Mouse (Mus musculus) c-Kit-positive CD71-positive TER-119-negative erythroid progenitor cells, embryonic 14.5 days (primary cell): ENCODE data around the gene Gm5737.

Experiments
- DNase-seq: peaks from one replicate; pipeline ENCODE4 v3.0.0-alpha.2; 2013; ENCODE audit warnings: low read depth

Gene Gm5737

DNA sequence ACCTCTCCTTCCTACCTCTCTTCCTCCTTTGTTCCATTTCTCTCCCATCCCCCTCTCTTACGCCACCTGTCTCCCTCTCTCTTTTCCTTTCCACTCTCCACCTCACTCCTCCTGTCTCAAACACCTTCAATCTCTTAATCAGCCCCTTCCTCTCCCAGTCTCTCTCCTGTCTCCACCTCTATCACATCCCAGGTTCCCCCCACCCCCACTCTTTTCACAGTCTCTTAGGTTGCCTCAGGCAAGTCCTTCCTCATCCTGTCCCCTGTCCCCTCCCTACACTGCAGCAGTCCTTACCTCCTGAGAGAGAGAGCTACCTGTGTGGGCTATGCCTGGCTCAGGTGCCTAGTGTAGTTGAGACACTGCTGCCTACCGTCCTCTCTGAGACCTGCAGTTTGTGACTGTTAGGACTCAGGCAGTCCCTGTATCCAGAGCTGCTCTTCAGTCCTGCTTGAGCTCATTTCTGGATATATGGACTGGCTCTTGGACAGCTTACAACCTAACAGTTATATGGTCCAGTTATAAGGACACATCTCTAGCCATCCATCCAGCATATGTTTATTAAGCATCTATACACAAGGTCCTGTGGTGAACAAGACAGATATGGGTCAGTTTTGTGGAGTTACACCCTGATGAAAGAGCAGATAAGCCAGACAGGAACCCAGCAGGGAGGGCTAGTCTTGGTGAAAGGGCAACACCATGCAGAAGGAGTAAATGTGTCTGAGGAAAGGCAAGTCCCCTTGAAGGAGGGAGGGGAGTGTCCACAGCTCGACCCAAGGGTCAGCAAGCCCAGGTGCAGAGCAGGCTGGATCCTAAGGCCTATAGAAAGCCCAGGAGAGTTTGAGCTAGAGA, 63.6 kb downstream of the Gm5737 start:
- no peak for DNase-seq

GRCm38 (mm10) chr7:120878271-120878670, 66.1 kb downstream of the Gm5737 start:
- no peak for DNase-seq

GRCm38 (mm10) chr7:120879972-120880371, 67.8 kb downstream of the Gm5737 start:
- no peak for DNase-seq

- DNase-seq, result no peak
These were observed 68.6 kb downstream of the Gm5737 start for GRCm38 (mm10) chr7:120880770-120881169.
